Mouse (Mus musculus) midbrain, embryonic 16.5 days (tissue): ENCODE measurements around the gene Hist1h2bf. TPM values are rescaled to one million over a fixed set of nuclear protein-coding genes. Genes with fewer than 3 reads are reported as not detected.
"Not testable (repeated sequence)": the region's sequence is repeated elsewhere in the genome, so short reads cannot be mapped to it uniquely, and the experiment has no call there.

Experiments used
- ATAC-seq: fragments of 200-750 bp; cut with Nextera tagmentation; 2 replicates; pipeline ENCODE4 v1.8.0; 2017; ENCODE audit warnings: moderate TSS enrichment
- H3K27ac ChIP-seq: fragments of 300-500 bp; sonication (generic); 2 replicates; pipeline ENCODE4 v1.5.1; 2014; ENCODE audit warnings: mild to moderate bottlenecking, low read length, mixed read lengths
- H3K27me3 ChIP-seq: fragments of 300-500 bp; sonication (generic); 2 replicates; pipeline ENCODE4 v1.6.1; 2014; ENCODE audit warnings: low read depth, low read length, mixed read lengths; ENCODE audit not compliant: control insufficient read depth, insufficient read depth
- H3K36me3 ChIP-seq: fragments of 300-500 bp; sonication (generic); 2 replicates; pipeline ENCODE4 v1.6.1; 2014; ENCODE audit warnings: mild to moderate bottlenecking, low read length, moderate library complexity, mixed read lengths; ENCODE audit not compliant: control insufficient read depth, insufficient read depth
- H3K4me1 ChIP-seq: fragments of 300-500 bp; sonication (generic); 2 replicates; pipeline ENCODE4 v1.6.1; 2014; ENCODE audit warnings: mild to moderate bottlenecking, low read length, mixed read lengths; ENCODE audit not compliant: control insufficient read depth, insufficient read depth
- H3K4me2 ChIP-seq: fragments of 300-500 bp; sonication (generic); 2 replicates; pipeline ENCODE4 v1.6.1; 2014; ENCODE audit warnings: mild to moderate bottlenecking, low read length, mixed read lengths
- H3K4me3 ChIP-seq: fragments of 300-500 bp; sonication (generic); 2 replicates; pipeline ENCODE4 v1.5.1; 2014; ENCODE audit warnings: low read depth, mild to moderate bottlenecking, low read length, moderate library complexity, mixed read lengths
- H3K9ac ChIP-seq: fragments of 300-500 bp; sonication (generic); 2 replicates; pipeline ENCODE4 v1.6.1; 2014; ENCODE audit warnings: low read depth, low read length, mixed read lengths
- H3K9me3 ChIP-seq: fragments of 300-500 bp; sonication (generic); replicated peaks from 2 replicates; pipeline ENCODE4 v1.6.1; 2014; ENCODE audit warnings: mild to moderate bottlenecking, low read length, mixed read lengths; ENCODE audit not compliant: control insufficient read depth, poor library complexity, severe bottlenecking
- WGBS: fragments of 180-500 bp; shearing (Covaris S2); extraction: QIAGEN DNeasy Blood & Tissue Kit; methylation state at CpG from one replicate; pipeline ENCODE4 v1.1.7; 2014; 5-methylcytosine and 5-hydroxymethylcytosine counted together
- polyA plus RNA-seq: library from polyadenylated mRNA; unstranded; fragments of >200 nt; fragmentation: Nextera tagmentation; extraction: Ambion mirVana; gene quantifications from 2 replicates; pipeline ENCODE4 v1.2.1, GENCODE M21; 2015

Gene Hist1h2bf
- polyA plus RNA-seq, 1 experiment from 2014 or later = not detected

- no peak for ATAC-seq
Observed at GRCm38 (mm10) chr13:23582219-23583056, 8.4 kb upstream of the Hist1h2bf start.

GRCm38 (mm10) chr13:23581408-23582218 lies 7.6 kb upstream of the Hist1h2bf start, which contains the start of gene Hist1h4d:
Gene Hist1h4d, plus strand, starts transcription at chr13:23581598.
- H3K27ac ChIP-seq = peak within 1 kb of the TSS; percentile 80
- peaks cover 25% of the 10 kb centered on the region for H3K4me1 ChIP-seq
- H3K27me3 ChIP-seq = no peaks in the 10 kb centered on the region
- H3K9me3 ChIP-seq = no peaks in the 10 kb centered on the region
- no peaks in the 10 kb centered on the region for H3K36me3 ChIP-seq
- ATAC-seq = peak; percentile 94
- WGBS = under 1% methylated on average over 43 of the region's 43 CpGs
- H3K4me3 ChIP-seq = peak within 1 kb of the TSS; percentile 51
- peak within 1 kb of the TSS; percentile 94 for H3K4me2 ChIP-seq
- peak within 1 kb of the TSS; percentile 72 for H3K9ac ChIP-seq

More at GRCm38 (mm10) chr13:23582219-23583056, 8.4 kb upstream of the Hist1h2bf start:
- H3K4me2 ChIP-seq = peak overlapping the region; percentile 94
- H3K9ac ChIP-seq = peak overlapping the region; percentile 72
- H3K27me3 ChIP-seq = no peaks in the 10 kb centered on the region
- no peaks in the 10 kb centered on the region for H3K36me3 ChIP-seq
- H3K9me3 ChIP-seq = no peaks in the 10 kb centered on the region
- WGBS = 5% methylated on average over 6 of the region's 6 CpGs
- peak overlapping the region; percentile 51 for H3K4me3 ChIP-seq
- peak overlapping the region; percentile 80 for H3K27ac ChIP-seq
- peaks cover 26% of the 10 kb centered on the region for H3K4me1 ChIP-seq

- H3K9ac ChIP-seq = no peak overlapping the region
- H3K4me2 ChIP-seq = no peak overlapping the region
- no peak for ATAC-seq
- H3K27ac ChIP-seq = no peak overlapping the region
- no peak overlapping the region for H3K4me3 ChIP-seq
- 100% methylated on average over 1 of the region's 1 CpGs for WGBS
- H3K9me3 ChIP-seq = no peaks in the 10 kb centered on the region
- H3K27me3 ChIP-seq = no peaks in the 10 kb centered on the region
- peaks cover 25% of the 10 kb centered on the region for H3K4me1 ChIP-seq
- H3K36me3 ChIP-seq = no peaks in the 10 kb centered on the region
Observed at GRCm38 (mm10) chr13:23577835-23578234, 3.8 kb upstream of the Hist1h2bf start.

GRCm38 (mm10) chr13:23576906-23577639 lies 3.1 kb upstream of the Hist1h2bf start:
- no peak overlapping the region for H3K27ac ChIP-seq
- ATAC-seq = no peak
- WGBS = 46% methylated on average over 6 of the region's 6 CpGs
- H3K4me3 ChIP-seq = no peak overlapping the region
- H3K4me2 ChIP-seq = peak overlapping the region; percentile 78
- H3K36me3 ChIP-seq = no peaks in the 10 kb centered on the region
- no peaks in the 10 kb centered on the region for H3K27me3 ChIP-seq
- no peak overlapping the region for H3K9ac ChIP-seq
- H3K4me1 ChIP-seq = peaks cover 26% of the 10 kb centered on the region
- H3K9me3 ChIP-seq = no peaks in the 10 kb centered on the region

- peak overlapping the region; percentile 78 for H3K4me2 ChIP-seq
- H3K4me3 ChIP-seq = peak overlapping the region; percentile 40
- H3K9me3 ChIP-seq = no peaks in the 10 kb centered on the region
- H3K27ac ChIP-seq = no peak overlapping the region; the same call in 1 of the 2 replicates
- ATAC-seq = no peak
- H3K4me1 ChIP-seq = peaks cover 27% of the 10 kb centered on the region
- H3K27me3 ChIP-seq = no peaks in the 10 kb centered on the region
- H3K36me3 ChIP-seq = no peaks in the 10 kb centered on the region
- no peak overlapping the region; the same call in 1 of the 2 replicates for H3K9ac ChIP-seq
- WGBS = 8% methylated on average over 7 of the region's 7 CpGs
Observed at GRCm38 (mm10) chr13:23576351-23576881, 2.4 kb upstream of the Hist1h2bf start.

GRCm38 (mm10) chr13:23575864-23576313 lies 1.9 kb upstream of the Hist1h2bf start:
- peak overlapping the region; percentile 60 for H3K9ac ChIP-seq
- H3K36me3 ChIP-seq, H3K9me3 ChIP-seq, H3K27me3 ChIP-seq, ATAC-seq: not testable (repeated sequence)
- peaks cover 25% of the 10 kb centered on the region for H3K4me1 ChIP-seq
- WGBS = 0% methylated on average over 9 of the region's 40 CpGs
- peak overlapping the region; percentile 78 for H3K4me2 ChIP-seq
- peak overlapping the region; percentile 40 for H3K4me3 ChIP-seq
- peak overlapping the region; percentile 75 for H3K27ac ChIP-seq

- H3K9me3 ChIP-seq = no peaks in the 10 kb centered on the region
- no peaks in the 10 kb centered on the region for H3K36me3 ChIP-seq
- H3K9ac ChIP-seq = peak within 1 kb of the TSS; percentile 60
- peak within 1 kb of the TSS; percentile 40 for H3K4me3 ChIP-seq
- WGBS = under 1% methylated on average over 18 of the region's 18 CpGs
- H3K4me1 ChIP-seq = peaks cover 26% of the 10 kb centered on the region
- ATAC-seq = peak; percentile 51
- H3K27me3 ChIP-seq = no peaks in the 10 kb centered on the region
- H3K27ac ChIP-seq = peak within 1 kb of the TSS; percentile 81
- H3K4me2 ChIP-seq = peak within 1 kb of the TSS; percentile 78
Observed at GRCm38 (mm10) chr13:23575271-23575851, 1.4 kb upstream of the Hist1h2bf start, which contains the start of gene Hist1h3d. Gene Hist1h3d, plus strand, starts transcription at chr13:23575763.
